1 mouse cellular context compared by ENCODE assay signal in the genomic region with DNA sequence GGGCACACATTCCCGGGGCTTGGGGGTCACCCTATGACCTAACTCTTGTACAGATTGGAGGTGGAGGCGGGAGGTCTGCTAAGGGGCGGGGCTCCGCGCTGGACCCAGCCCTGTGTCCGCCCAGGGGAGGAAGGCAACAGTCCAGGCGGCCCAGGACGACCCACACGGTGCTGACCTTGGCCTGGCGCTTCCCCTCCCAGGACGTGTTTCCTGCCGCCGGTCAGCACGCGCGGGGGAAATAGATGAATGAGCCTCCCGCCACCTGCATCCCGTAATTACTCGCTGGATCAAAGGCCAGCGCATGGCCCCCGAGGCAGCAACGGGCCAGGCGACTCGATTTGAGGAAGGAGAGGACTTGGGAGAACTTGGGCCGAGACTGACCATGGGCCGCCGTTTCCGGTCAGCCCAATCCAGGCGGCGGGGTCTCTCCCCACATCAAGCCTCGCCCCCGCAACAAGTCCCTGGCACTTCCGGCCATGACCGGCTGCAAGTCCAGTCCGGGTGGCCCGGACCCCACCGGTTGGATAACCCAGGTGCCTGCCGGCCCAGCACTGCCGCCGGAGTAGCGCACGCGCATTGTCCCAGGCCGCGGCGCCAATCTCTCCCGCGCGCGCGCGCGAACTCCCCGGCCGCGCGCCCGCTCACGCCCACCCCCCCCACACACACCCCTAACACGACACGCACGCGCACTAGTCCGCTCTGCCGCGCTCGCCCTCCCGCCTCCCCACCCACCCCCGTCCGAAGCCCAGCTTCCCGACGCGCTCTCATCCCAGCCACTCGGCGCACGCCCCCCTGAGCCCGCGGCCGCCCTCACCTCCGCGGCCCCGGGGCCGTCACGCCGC.
TF ChIP-seq lines count a peak whose summit lies in the region.

No protein-coding gene starts in this region.

TF ChIP-seq in CH12.LX, 34 proteins besides CTCF, POLR2A, EP300 and RAD21 (continued from another document):
- no peak for TF ChIP-seq ZC3H11A (IDR thresholded peaks at IDR 0.05; ENCODE audit: low read depth, low read length)
- TF ChIP-seq USF2 (conservative IDR thresholded peaks at IDR 0.05; ENCODE audit: low read depth, low read length) = no peak
- TF ChIP-seq JUN (IDR thresholded peaks at IDR 0.05; ENCODE audit: insufficient read depth, low read depth, low read length) = no peak
- TF ChIP-seq ZNF384 (IDR thresholded peaks at IDR 0.05; ENCODE audit: low read depth, low read length) = no peak
- TF ChIP-seq MAZ (IDR thresholded peaks at IDR 0.05; ENCODE audit: low read depth, low read length) = no peak
- TF ChIP-seq RCOR1 (conservative IDR thresholded peaks at IDR 0.05; ENCODE audit: low read depth, low read length) = no peak
- no peak for TF ChIP-seq MAFK (IDR thresholded peaks at IDR 0.05; ENCODE audit: insufficient replicate concordance, low read length)
- peak; percentile 41; the same call in 1 of the 2 replicates for TF ChIP-seq SIN3A (IDR thresholded peaks at IDR 0.05; ENCODE audit: low read length)
- no peak for TF ChIP-seq UBTF (IDR thresholded peaks at IDR 0.05; ENCODE audit: low read depth, low read length)
- no peak for TF ChIP-seq KAT2A (IDR thresholded peaks at IDR 0.05; ENCODE audit: insufficient replicate concordance, low read length)
- TF ChIP-seq IRF4 (IDR thresholded peaks at IDR 0.05; ENCODE audit: low read depth, low read length) = no peak
- no peak for TF ChIP-seq TBP (conservative IDR thresholded peaks at IDR 0.05; ENCODE audit: low read depth, low read length)
- TF ChIP-seq NRF1 (IDR thresholded peaks at IDR 0.05; ENCODE audit: low read depth, low read length) = peak; percentile 83
- TF ChIP-seq POLR2AphosphoS2 (IDR thresholded peaks at IDR 0.05; ENCODE audit: low read depth, low read length) = no peak
- no peak for TF ChIP-seq SMC3 (IDR thresholded peaks at IDR 0.05; ENCODE audit: low read depth, low read length)
- no peak for TF ChIP-seq ZKSCAN1 (IDR thresholded peaks at IDR 0.05; ENCODE audit: borderline replicate concordance, low read depth, low read length)
- no peak; the same call in 1 of the 2 replicates for TF ChIP-seq ZMIZ1 (IDR thresholded peaks at IDR 0.05; ENCODE audit: low read depth, low read length)
- no peak for TF ChIP-seq ELF1 (IDR thresholded peaks at IDR 0.05; ENCODE audit: low read depth, low read length)
- no peak for TF ChIP-seq HCFC1 (IDR thresholded peaks at IDR 0.05; ENCODE audit: low read depth, low read length)
- no peak for TF ChIP-seq GABPA (IDR thresholded peaks at IDR 0.05; ENCODE audit: insufficient replicate concordance, low read depth, low read length)
- no peak for TF ChIP-seq PAX5 (IDR thresholded peaks at IDR 0.05; ENCODE audit: low read length)
- no peak for TF ChIP-seq USF1 (IDR thresholded peaks at IDR 0.05; ENCODE audit: low read depth, low read length)
- no peak for TF ChIP-seq CHD2 (IDR thresholded peaks at IDR 0.05; ENCODE audit: low read length)
- TF ChIP-seq TCF12 (IDR thresholded peaks at IDR 0.05; ENCODE audit: low read depth, low read length) = no peak
- TF ChIP-seq ETS1 (conservative IDR thresholded peaks at IDR 0.05; ENCODE audit: low read depth, low read length) = no peak
- TF ChIP-seq MXI1 (IDR thresholded peaks at IDR 0.05; ENCODE audit: low read depth, low read length) = peak; percentile 14; the same call in 1 of the 2 replicates
- no peak for TF ChIP-seq E2F4 (IDR thresholded peaks at IDR 0.05; ENCODE audit: insufficient replicate concordance, low read depth, low read length)
- TF ChIP-seq CHD1 (IDR thresholded peaks at IDR 0.05; ENCODE audit: low read depth, low read length) = 0 out of 2 replicates have a peak, but pooled peaks have one; percentile 33
TF ChIP-seq in CH12.LX: peak in this region for 5.
